Mouse (Mus musculus): ENCODE measurements around the gene Kcnd2. TPM values are rescaled to one million over a fixed set of nuclear protein-coding genes. Genes with fewer than 3 reads are reported as not detected.

Kcnd2 gene
- polyA plus RNA-seq, 1 experiment: not detected

- Histone ChIP-seq H3K4me3 (ENCODE audit: insufficient read depth, low read depth, low read length) (no peak overlapping the region), H3K27ac (ENCODE audit: insufficient read depth, low read depth, low read length) (no peak overlapping the region), H3K4me1 (ENCODE audit: control insufficient read depth, insufficient read depth, low read length) (peaks cover 5% of the 10 kb centered on the region; the same call in 1 of the 2 replicates)
- TF ChIP-seq POLR2A (IDR thresholded peaks at IDR 0.05; ENCODE audit: insufficient read depth, low read depth, low read length) (no peak), CTCF (IDR thresholded peaks at IDR 0.05; ENCODE audit: insufficient read depth, low read depth, low read length) (no peak)
- WGBS: 74% methylated on average over 9 of the region's 9 CpGs
Observed at GRCm38 (mm10) chr6:21768745-21769446, 553.6 kb downstream of the Kcnd2 start.

- Histone ChIP-seq H3K27ac (ENCODE audit: insufficient read depth, low read depth, low read length) (no peak overlapping the region), H3K4me3 (ENCODE audit: insufficient read depth, low read depth, low read length) (no peak overlapping the region), H3K4me1 (ENCODE audit: control insufficient read depth, insufficient read depth, low read length) (peaks cover 5% of the 10 kb centered on the region; the same call in 1 of the 2 replicates)
- 90% methylated on average over 1 of the region's 1 CpGs for WGBS
- no peak for TF ChIP-seq POLR2A (IDR thresholded peaks at IDR 0.05; ENCODE audit: insufficient read depth, low read depth, low read length)
Observed at GRCm38 (mm10) chr6:21769447-21769809, 554.1 kb downstream of the Kcnd2 start.

- H3K27ac ChIP-seq (ENCODE audit: insufficient read depth, low read depth, low read length): no peak overlapping the region
- 88% methylated on average over 7 of the region's 7 CpGs for WGBS
- TF ChIP-seq POLR2A (IDR thresholded peaks at IDR 0.05; ENCODE audit: insufficient read depth, low read depth, low read length) (no peak), CTCF (IDR thresholded peaks at IDR 0.05; ENCODE audit: insufficient read depth, low read depth, low read length) (no peak)
- no peaks in the 10 kb centered on the region for H3K4me1 ChIP-seq (ENCODE audit: control insufficient read depth, insufficient read depth, low read length)
- no peak overlapping the region for H3K4me3 ChIP-seq (ENCODE audit: insufficient read depth, low read depth, low read length)
Observed at GRCm38 (mm10) chr6:21774213-21774916, 559.1 kb downstream of the Kcnd2 start.

Data from olfactory bulb, adult 2 months (tissue).